Mouse (Mus musculus): ENCODE results near the gene Glycam1. TPM values are rescaled to one million over a fixed set of nuclear protein-coding genes. Genes with fewer than 3 reads are reported as not detected.
"Not testable (repeated sequence)": the region's sequence is repeated elsewhere in the genome, so short reads cannot be mapped to it uniquely, and the experiment has no call there.

Gene Glycam1
- polyA plus RNA-seq (2015; fragmentation: Nextera tagmentation; extraction: Ambion mirVana), result not detected in 2 replicates

DNA sequence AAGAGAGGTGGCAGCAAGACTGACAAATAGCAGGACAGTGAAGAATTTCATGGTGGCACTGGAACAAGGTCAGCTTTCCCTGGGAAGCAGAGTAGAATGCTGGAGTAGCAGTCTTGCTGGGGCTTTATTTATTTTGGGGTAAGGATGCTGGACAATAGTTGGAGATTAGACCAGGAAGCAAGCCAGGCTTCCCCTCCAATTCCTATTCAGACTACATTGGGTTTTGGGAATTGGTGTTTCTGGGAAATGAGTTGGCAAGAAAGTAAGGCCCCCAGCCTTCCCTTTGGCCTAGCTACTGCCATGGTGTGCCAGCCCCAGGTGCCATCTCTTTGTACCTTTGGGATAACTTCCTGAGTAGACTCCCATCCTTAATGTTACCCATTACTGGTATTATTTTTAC, at the start of gene Glycam1:
Gene Glycam1, minus strand, starts transcription at position 101 of the 400 bp plus-strand sequence.
- no peaks in the 10 kb centered on the region for H3K27me3 ChIP-seq
- no peaks in the 10 kb centered on the region for H3K9me3 ChIP-seq
- H3K4me3 ChIP-seq, result no peak within 1 kb of the TSS
- H3K4me1 ChIP-seq (replicated peaks), result no peaks in the 10 kb centered on the region
- ATAC-seq (ENCODE audit: low FRiP score, low read depth), result no peak
- no peak within 1 kb of the TSS for H3K9ac ChIP-seq
- H3K27ac ChIP-seq (replicated peaks), result no peak within 1 kb of the TSS
- no peaks in the 10 kb centered on the region for H3K36me3 ChIP-seq
- H3K4me2 ChIP-seq, result no peak within 1 kb of the TSS

DNA sequence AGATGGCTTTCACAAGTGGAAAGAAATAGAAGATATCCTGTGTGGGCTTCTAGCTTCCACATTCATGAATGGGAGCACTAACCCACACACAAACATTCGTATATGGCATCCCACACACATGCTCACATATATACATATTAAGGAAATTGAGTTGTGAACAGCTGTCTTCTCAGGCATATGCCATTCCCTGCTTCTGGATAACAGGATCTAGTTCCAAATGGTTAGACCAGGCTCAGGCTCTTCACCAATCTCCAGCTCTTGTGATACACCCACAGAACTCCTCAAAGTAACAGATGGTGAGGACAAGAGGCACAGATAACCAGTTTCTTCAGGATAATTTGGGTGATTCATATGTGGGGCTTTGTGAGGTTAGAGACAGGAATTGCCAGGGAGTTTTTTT, 39.6 kb upstream of the Glycam1 start:
- WGBS, result 79% methylated on average over 1 of the region's 1 CpGs
- Histone ChIP-seq H3K9ac (no peak overlapping the region), H3K4me1 (replicated peaks) (no peaks in the 10 kb centered on the region), H3K27ac (replicated peaks) (no peak overlapping the region), H3K9me3 (no peaks in the 10 kb centered on the region), H3K27me3 (no peaks in the 10 kb centered on the region), H3K4me3 (no peak overlapping the region), H3K36me3 (no peaks in the 10 kb centered on the region), H3K4me2 (no peak overlapping the region)
- no peak for ATAC-seq (ENCODE audit: low FRiP score, low read depth)

DNA sequence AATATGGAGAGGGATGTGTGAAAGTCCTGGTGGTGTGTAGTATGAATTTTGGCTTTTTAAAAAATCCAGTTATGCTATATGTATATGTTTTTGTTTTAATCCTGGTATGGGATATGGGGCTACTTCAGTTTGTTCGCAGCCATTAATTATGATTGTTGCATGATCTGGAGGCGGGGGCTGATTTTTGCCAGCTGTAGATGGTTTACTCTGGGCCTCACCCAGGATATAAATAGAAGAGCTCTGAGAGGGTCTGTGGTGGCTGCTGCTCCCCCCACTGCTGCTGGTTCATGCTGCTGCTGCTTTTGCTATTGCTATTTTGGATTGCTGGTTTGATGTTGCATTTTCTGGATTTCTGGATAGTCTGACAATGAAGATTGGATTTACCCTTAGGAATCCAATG, 25.9 kb upstream of the Glycam1 start:
- Histone ChIP-seq H3K4me1 (replicated peaks) (no peaks in the 10 kb centered on the region), H3K9ac (no peak overlapping the region), H3K4me2 (no peak overlapping the region), H3K27ac (replicated peaks) (no peak overlapping the region), H3K4me3 (no peak overlapping the region), H3K36me3 (no peaks in the 10 kb centered on the region), H3K27me3 (no peaks in the 10 kb centered on the region), H3K9me3 (no peaks in the 10 kb centered on the region)
- 95% methylated on average over 2 of the region's 2 CpGs for WGBS
- no peak for ATAC-seq (ENCODE audit: low FRiP score, low read depth)

DNA sequence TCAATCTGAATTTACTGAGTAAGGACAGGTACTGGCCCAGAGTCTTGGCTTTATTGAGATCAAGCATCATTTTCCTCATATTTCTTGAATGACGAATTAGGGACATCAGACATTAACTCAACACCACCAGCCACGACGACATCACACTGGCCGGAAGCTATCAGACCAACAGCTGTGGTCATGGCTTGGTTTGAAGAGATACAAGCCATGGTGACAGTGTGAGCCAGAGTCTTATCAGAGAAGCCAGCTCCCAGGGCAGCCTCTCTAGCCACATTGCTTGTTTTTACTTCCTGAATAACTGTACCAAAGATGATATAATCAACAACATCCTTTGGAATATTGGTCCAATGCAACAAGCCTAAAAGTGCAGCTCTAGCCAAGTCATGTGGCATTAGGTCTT, 22.9 kb upstream of the Glycam1 start:
- H3K9ac ChIP-seq; H3K27ac ChIP-seq (replicated peaks); H3K9me3 ChIP-seq; H3K4me1 ChIP-seq (replicated peaks); H3K27me3 ChIP-seq; H3K4me2 ChIP-seq; H3K36me3 ChIP-seq; ATAC-seq (ENCODE audit: low FRiP score, low read depth); H3K4me3 ChIP-seq: not testable (repeated sequence)
- WGBS, result 96% methylated on average over 4 of the region's 4 CpGs

DNA sequence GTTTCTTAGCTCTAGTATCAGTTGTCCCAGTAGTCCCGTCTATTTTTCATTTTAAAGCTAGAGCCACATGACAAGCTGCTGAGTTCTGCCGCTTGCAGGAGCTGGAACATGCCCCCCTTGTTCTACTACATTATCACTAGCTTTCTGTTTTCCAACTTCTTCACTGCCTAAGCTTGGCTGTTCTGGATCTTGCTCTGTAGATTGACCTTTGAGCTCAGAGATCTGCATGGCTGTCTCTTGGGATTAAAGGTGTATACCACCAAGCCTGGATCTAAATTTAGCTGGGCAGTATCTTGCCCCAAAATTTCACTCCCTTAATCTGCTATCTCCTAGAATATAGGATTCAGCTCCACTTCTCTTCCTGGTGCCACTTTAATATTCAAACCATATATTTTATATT, 21.0 kb upstream of the Glycam1 start:
- H3K9ac ChIP-seq, result no peak overlapping the region
- no peak overlapping the region for H3K27ac ChIP-seq (replicated peaks)
- H3K9me3 ChIP-seq, result no peaks in the 10 kb centered on the region
- WGBS, result 86% methylated on average over 2 of the region's 2 CpGs
- H3K27me3 ChIP-seq, result no peaks in the 10 kb centered on the region
- H3K4me1 ChIP-seq (replicated peaks), result no peaks in the 10 kb centered on the region
- no peaks in the 10 kb centered on the region for H3K36me3 ChIP-seq
- no peak for ATAC-seq (ENCODE audit: low FRiP score, low read depth)
- H3K4me3 ChIP-seq, result no peak overlapping the region
- H3K4me2 ChIP-seq, result no peak overlapping the region

DNA sequence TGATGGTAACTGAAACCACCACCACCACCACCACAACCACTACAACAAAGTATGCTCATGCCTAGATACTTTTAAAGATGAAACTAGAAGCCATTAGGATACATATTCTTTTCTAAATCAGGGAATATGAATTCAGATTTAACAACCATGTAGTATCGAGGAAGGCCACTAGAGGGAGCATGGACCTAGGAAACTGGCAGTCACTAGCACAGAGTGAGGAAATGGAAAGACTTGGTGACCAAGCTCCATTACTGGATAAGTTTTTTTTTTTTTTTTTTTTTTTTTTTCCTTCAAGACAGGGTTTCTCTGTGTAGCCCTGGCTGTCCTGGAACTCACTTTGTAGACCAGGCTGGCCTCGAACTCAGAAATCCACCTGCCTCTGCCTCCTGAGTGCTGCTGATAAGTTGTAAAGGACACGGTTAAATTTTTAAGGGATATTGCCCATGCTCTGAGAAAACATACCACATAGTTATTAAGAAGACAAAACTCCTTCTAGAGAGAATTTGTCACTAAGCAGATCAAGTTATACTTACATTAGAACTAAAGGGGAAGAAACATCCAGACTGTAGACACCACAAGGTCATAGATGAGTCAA, 12.7 kb downstream of the Glycam1 start:
- 47% methylated on average over 3 of the region's 3 CpGs for WGBS
- H3K27me3 ChIP-seq, result no peaks in the 10 kb centered on the region
- no peaks in the 10 kb centered on the region for H3K36me3 ChIP-seq
- no peaks in the 10 kb centered on the region for H3K9me3 ChIP-seq
- H3K4me2 ChIP-seq, result no peak overlapping the region
- H3K27ac ChIP-seq (replicated peaks), result no peak overlapping the region
- no peak overlapping the region for H3K4me3 ChIP-seq
- peak; percentile 54; the same call in 1 of the 2 replicates for ATAC-seq (ENCODE audit: low FRiP score, low read depth)
- no peak overlapping the region for H3K9ac ChIP-seq
- H3K4me1 ChIP-seq (replicated peaks), result no peaks in the 10 kb centered on the region

DNA sequence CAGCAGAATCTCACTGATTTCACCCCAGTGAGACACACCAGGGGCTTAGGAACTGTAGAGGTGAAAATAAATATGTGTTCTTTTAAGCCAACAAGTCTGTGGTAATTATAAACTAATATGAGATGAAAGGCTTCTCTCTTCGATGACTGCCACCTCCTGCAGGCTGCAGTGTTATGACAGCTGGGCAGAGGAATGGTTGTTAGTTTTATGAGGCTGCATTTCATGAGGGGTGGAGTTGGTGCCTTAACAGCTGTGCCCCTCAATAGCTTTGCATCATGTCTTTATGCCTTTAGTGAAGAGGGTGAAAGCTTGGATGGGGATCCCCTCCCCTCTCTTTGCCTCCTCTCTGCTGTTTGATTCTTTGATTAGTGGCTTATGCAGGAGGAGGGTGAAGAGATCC, 13.8 kb downstream of the Glycam1 start:
- H3K4me3 ChIP-seq, result no peak overlapping the region
- no peaks in the 10 kb centered on the region for H3K4me1 ChIP-seq (replicated peaks)
- no peaks in the 10 kb centered on the region for H3K27me3 ChIP-seq
- H3K4me2 ChIP-seq, result no peak overlapping the region
- H3K9me3 ChIP-seq, result no peaks in the 10 kb centered on the region
- no peaks in the 10 kb centered on the region for H3K36me3 ChIP-seq
- no peak for ATAC-seq (ENCODE audit: low FRiP score, low read depth)
- no peak overlapping the region for H3K9ac ChIP-seq
- H3K27ac ChIP-seq (replicated peaks), result no peak overlapping the region
- 67% methylated on average over 1 of the region's 1 CpGs for WGBS

DNA sequence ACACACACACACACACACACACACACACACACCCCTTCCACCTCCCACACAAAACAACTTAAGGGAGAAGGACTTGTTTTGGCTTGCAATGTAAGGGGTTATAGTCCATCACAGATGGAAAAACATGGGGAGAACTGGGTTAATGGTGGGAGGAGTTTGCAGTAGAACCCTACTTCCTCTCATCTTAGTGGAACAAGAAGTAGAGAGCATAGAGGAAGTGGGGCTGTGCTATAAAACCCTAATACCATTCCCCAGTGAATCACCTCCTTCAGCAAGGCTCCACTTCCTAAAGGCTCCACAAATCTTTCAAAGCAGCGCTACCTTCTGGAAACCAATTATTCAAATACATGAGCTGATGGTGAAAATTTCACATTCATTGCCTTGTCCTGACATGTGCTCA, 15.4 kb downstream of the Glycam1 start:
- no peak for ATAC-seq (ENCODE audit: low FRiP score, low read depth)
- Histone ChIP-seq H3K4me1 (replicated peaks) (no peaks in the 10 kb centered on the region), H3K4me3 (no peak overlapping the region), H3K4me2 (no peak overlapping the region), H3K9ac (no peak overlapping the region), H3K27me3 (no peaks in the 10 kb centered on the region), H3K36me3 (no peaks in the 10 kb centered on the region), H3K9me3 (no peaks in the 10 kb centered on the region), H3K27ac (replicated peaks) (no peak overlapping the region)
- 92% methylated on average over 1 of the region's 1 CpGs for WGBS

DNA sequence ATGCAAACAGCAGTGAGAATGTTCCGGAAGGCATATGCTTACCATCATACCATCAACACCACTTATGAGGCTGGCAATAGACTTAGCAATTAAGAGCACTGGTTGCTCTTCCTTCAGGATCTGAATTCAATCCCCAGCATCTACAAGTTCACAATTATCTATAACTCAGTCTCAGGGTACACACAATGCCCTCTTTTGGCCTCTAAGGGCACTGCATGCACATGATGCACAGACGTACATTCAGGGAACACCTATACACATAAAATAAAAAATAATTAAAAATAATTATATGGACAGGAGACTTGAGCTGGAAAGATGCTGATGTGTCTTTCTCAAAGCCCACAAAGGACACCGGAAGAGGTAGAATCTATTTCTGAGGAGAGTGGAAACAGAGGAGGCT, 16.9 kb downstream of the Glycam1 start:
- no peak overlapping the region for H3K4me3 ChIP-seq
- no peaks in the 10 kb centered on the region for H3K4me1 ChIP-seq (replicated peaks)
- WGBS, result 86% methylated on average over 3 of the region's 3 CpGs
- H3K4me2 ChIP-seq, result no peak overlapping the region
- no peak overlapping the region for H3K9ac ChIP-seq
- no peaks in the 10 kb centered on the region for H3K27me3 ChIP-seq
- ATAC-seq (ENCODE audit: low FRiP score, low read depth), result no peak
- H3K9me3 ChIP-seq, result no peaks in the 10 kb centered on the region
- H3K36me3 ChIP-seq, result no peaks in the 10 kb centered on the region
- H3K27ac ChIP-seq (replicated peaks), result no peak overlapping the region

DNA sequence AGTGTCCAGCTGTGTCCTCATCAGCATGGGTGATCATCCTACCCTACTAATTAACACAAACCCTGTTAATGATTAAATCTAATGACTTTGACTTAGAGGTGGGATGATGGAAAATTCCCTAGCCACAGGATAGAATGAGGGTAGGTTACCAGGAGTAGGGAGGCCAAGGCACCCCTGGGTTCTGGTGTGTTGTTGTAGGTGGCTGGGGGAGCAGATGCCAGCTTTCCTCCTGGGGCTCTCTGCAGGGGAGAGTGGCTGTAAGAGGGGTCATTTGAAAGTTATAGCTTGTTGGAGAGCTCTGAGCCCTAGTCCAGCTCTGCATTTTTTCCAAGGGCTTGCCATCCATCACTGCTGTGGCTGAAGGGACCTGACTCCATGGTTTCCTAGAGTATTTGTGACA, 22.4 kb downstream of the Glycam1 start:
- H3K9me3 ChIP-seq, result no peaks in the 10 kb centered on the region
- no peak overlapping the region for H3K9ac ChIP-seq
- H3K27me3 ChIP-seq, result no peaks in the 10 kb centered on the region
- H3K36me3 ChIP-seq, result no peaks in the 10 kb centered on the region
- H3K4me1 ChIP-seq (replicated peaks), result peaks cover 12% of the 10 kb centered on the region
- ATAC-seq (ENCODE audit: low FRiP score, low read depth), result no peak
- H3K4me3 ChIP-seq, result no peak overlapping the region
- no peak overlapping the region for H3K27ac ChIP-seq (replicated peaks)
- H3K4me2 ChIP-seq, result no peak overlapping the region

DNA sequence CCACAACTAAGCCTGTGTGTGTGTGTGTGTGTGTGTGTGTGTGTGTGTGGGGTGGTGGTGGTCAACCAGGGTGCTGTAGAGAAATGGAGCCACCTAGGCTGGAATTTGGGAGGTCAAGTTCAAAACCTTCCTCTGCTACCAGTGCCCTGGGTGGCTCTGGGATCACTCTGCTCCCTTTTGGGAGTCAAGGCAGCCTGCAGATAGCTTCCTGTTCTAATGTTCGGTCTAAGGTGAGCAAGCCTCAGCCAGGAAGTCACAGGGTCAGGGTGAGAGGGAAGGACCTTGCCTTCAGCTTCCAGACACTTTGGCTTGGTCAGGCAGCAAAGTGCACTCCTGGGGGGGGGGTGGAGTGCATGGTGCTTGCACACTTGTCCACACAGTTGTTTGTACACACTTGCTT, 24.2 kb downstream of the Glycam1 start:
- Histone ChIP-seq H3K9ac (no peak overlapping the region), H3K27me3 (no peaks in the 10 kb centered on the region), H3K9me3 (no peaks in the 10 kb centered on the region), H3K4me3 (no peak overlapping the region), H3K27ac (replicated peaks) (no peak overlapping the region), H3K4me1 (replicated peaks) (peaks cover 25% of the 10 kb centered on the region), H3K4me2 (no peak overlapping the region), H3K36me3 (no peaks in the 10 kb centered on the region)
- no peak for ATAC-seq (ENCODE audit: low FRiP score, low read depth)
- WGBS, result 76% methylated on average over 1 of the region's 1 CpGs

DNA sequence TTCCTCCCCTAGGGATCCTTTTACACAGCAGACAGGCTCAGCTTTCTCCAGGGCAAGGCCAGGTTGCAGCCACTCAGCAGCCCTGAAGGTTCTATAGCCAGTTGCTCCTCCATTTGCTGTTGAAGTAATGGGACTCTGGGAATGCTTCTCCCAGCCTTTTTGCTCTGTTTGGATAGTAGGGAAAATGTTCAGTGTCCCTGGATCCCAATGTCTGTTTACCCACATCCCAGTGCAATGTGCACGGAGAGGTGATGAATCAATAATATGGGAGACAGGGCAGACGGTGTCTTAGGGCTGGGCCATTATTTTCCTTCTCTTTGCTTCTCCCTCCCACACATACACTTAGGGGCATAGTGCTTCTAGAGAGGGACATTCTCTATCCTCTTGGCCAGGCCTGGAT, 25.6 kb downstream of the Glycam1 start:
- Histone ChIP-seq H3K36me3 (no peaks in the 10 kb centered on the region), H3K9ac (no peak overlapping the region), H3K27ac (replicated peaks) (no peak overlapping the region), H3K4me3 (no peak overlapping the region), H3K4me2 (no peak overlapping the region), H3K27me3 (no peaks in the 10 kb centered on the region), H3K4me1 (replicated peaks) (peaks cover 35% of the 10 kb centered on the region), H3K9me3 (no peaks in the 10 kb centered on the region)
- ATAC-seq (ENCODE audit: low FRiP score, low read depth), result no peak
- WGBS, result 54% methylated on average over 2 of the region's 2 CpGs

DNA sequence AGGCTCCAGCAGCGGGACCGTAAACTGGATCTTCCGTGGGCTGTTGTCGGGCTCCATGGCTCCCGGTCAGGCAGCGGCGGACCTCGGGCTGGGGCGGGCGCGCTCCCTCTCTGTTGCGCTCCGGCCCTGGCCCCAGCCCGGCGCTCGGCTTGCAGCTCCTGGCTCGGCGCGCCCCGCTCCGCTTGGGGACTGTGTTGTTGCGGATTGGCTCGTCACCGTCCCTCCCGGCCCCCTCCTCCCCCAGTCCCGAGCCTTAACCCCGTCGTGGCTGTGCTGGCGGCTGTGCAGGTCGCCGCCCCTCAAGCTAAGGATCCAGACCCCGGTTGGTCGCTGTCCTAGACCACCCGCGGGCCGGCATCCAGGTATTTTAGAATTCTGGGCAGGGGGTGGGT, 27.1 kb downstream of the Glycam1 start, which contains the start of gene Ppp1r1a:
Gene Ppp1r1a, minus strand, starts transcription at position 182 of the 392 bp plus-strand sequence.
- peak; percentile 88 for ATAC-seq (ENCODE audit: low FRiP score, low read depth)
- Histone ChIP-seq H3K4me3 (peak within 1 kb of the TSS; percentile 79), H3K9me3 (no peaks in the 10 kb centered on the region), H3K9ac (peak within 1 kb of the TSS; percentile 78), H3K4me1 (replicated peaks) (peaks cover 35% of the 10 kb centered on the region), H3K36me3 (no peaks in the 10 kb centered on the region), H3K27ac (replicated peaks) (peak within 1 kb of the TSS; percentile 82), H3K27me3 (no peaks in the 10 kb centered on the region), H3K4me2 (peak within 1 kb of the TSS; percentile 88)
- WGBS, result under 1% methylated on average over 36 of the region's 36 CpGs
